Mouse (Mus musculus) midbrain, embryonic 12.5 days (tissue): ENCODE results near the gene Slc39a13. TPM values are rescaled to one million over a fixed set of nuclear protein-coding genes. Genes with fewer than 3 reads are reported as not detected.

ENCODE experiments used
- ATAC-seq: fragments of 200-750 bp; cut with Nextera tagmentation; 2 replicates; pipeline ENCODE4 v1.8.0; 2017; ENCODE audit warnings: low read depth, moderate TSS enrichment, moderate library complexity; ENCODE audit not compliant: low FRiP score
- H3K27ac ChIP-seq: fragments of 300-500 bp; sonication (generic); replicated peaks from 2 replicates; pipeline ENCODE4 v1.5.1; 2016; ENCODE audit warnings: mild to moderate bottlenecking
- H3K27me3 ChIP-seq: fragments of 300-500 bp; sonication (generic); 2 replicates; pipeline ENCODE4 v1.6.1; 2016; ENCODE audit warnings: mild to moderate bottlenecking
- H3K36me3 ChIP-seq: fragments of 300-500 bp; sonication (generic); 2 replicates; pipeline ENCODE4 v1.6.1; 2016
- H3K4me1 ChIP-seq: fragments of 300-500 bp; sonication (generic); 2 replicates; pipeline ENCODE4 v1.6.1; 2016
- H3K4me2 ChIP-seq: fragments of 300-500 bp; sonication (generic); replicated peaks from 2 replicates; pipeline ENCODE4 v1.6.1; 2016; ENCODE audit warnings: mild to moderate bottlenecking, moderate library complexity
- H3K4me3 ChIP-seq: fragments of 300-500 bp; sonication (generic); 2 replicates; pipeline ENCODE4 v1.5.1; 2016; ENCODE audit warnings: mild to moderate bottlenecking
- H3K9ac ChIP-seq: fragments of 300-500 bp; sonication (generic); replicated peaks from 2 replicates; pipeline ENCODE4 v1.6.1; 2016; ENCODE audit warnings: mild to moderate bottlenecking, moderate library complexity
- H3K9me3 ChIP-seq: fragments of 300-500 bp; sonication (generic); 2 replicates; pipeline ENCODE4 v1.6.1; 2016; ENCODE audit warnings: mild to moderate bottlenecking
- WGBS: fragments of 180-500 bp; shearing (Covaris S2); methylation state at CpG from one replicate; pipeline ENCODE4 v1.1.7; 2016; 5-methylcytosine and 5-hydroxymethylcytosine counted together
- polyA plus RNA-seq: library from polyadenylated mRNA; unstranded; fragments of >200 nt; fragmentation: Nextera tagmentation; extraction: Ambion mirVana; gene quantifications from 2 replicates; pipeline ENCODE4 v1.2.1, GENCODE M21; 2016

The Slc39a13 gene
- 29.4 and 30.8 TPM in 2 replicates for polyA plus RNA-seq

GRCm38 (mm10) chr2:91070076-91070800, at the start of gene Slc39a13:
TSS of gene Slc39a13 (minus strand) at chr2:91070417.
- peak within 1 kb of the TSS; percentile 76 for H3K9ac ChIP-seq
- no peaks in the 10 kb centered on the region for H3K9me3 ChIP-seq
- peak within 1 kb of the TSS; percentile 82 for H3K4me2 ChIP-seq
- 0 out of 2 replicates have a peak, but pooled peaks cover 9% of the 10 kb centered on the region for H3K36me3 ChIP-seq
- peak; percentile 96 for ATAC-seq
- no peaks in the 10 kb centered on the region for H3K27me3 ChIP-seq
- H3K4me3 ChIP-seq: peak within 1 kb of the TSS; percentile 75
- H3K27ac ChIP-seq: peak within 1 kb of the TSS; percentile 76
- WGBS: 1% methylated on average over 63 of the region's 69 CpGs
- peaks cover 22% of the 10 kb centered on the region for H3K4me1 ChIP-seq

GRCm38 (mm10) chr2:91119551-91119950, 49.3 kb upstream of the Slc39a13 start:
- Histone ChIP-seq H3K4me1 (peaks cover 8% of the 10 kb centered on the region), H3K4me2 (no peak overlapping the region), H3K9ac (no peak overlapping the region)

GRCm38 (mm10) chr2:91119061-91119460, 48.8 kb upstream of the Slc39a13 start:
- peaks cover 24% of the 10 kb centered on the region for H3K27me3 ChIP-seq
- H3K9me3 ChIP-seq: no peaks in the 10 kb centered on the region
- H3K4me1 ChIP-seq: peaks cover 8% of the 10 kb centered on the region
- H3K36me3 ChIP-seq: no peaks in the 10 kb centered on the region
- 94% methylated on average over 19 of the region's 19 CpGs for WGBS
- no peak for ATAC-seq
- H3K4me3 ChIP-seq: no peak overlapping the region
- no peak overlapping the region for H3K27ac ChIP-seq
- H3K4me2 ChIP-seq: no peak overlapping the region
- H3K9ac ChIP-seq: no peak overlapping the region

More at GRCm38 (mm10) chr2:91119551-91119950, 49.3 kb upstream of the Slc39a13 start:
- Histone ChIP-seq H3K36me3 (no peaks in the 10 kb centered on the region), H3K9me3 (no peaks in the 10 kb centered on the region), H3K27me3 (peaks cover 24% of the 10 kb centered on the region), H3K4me3 (no peak overlapping the region), H3K27ac (no peak overlapping the region)
- 84% methylated on average over 6 of the region's 6 CpGs for WGBS
- ATAC-seq: no peak

GRCm38 (mm10) chr2:91118647-91119046, 48.4 kb upstream of the Slc39a13 start:
- 85% methylated on average over 1 of the region's 1 CpGs for WGBS
- H3K9ac ChIP-seq: no peak overlapping the region
- no peak overlapping the region for H3K27ac ChIP-seq
- peaks cover 24% of the 10 kb centered on the region for H3K27me3 ChIP-seq
- no peak overlapping the region for H3K4me2 ChIP-seq
- no peaks in the 10 kb centered on the region for H3K9me3 ChIP-seq
- no peaks in the 10 kb centered on the region for H3K36me3 ChIP-seq
- H3K4me3 ChIP-seq: no peak overlapping the region
- H3K4me1 ChIP-seq: peaks cover 8% of the 10 kb centered on the region
- ATAC-seq: no peak

- Histone ChIP-seq H3K9ac (no peak within 1 kb of the TSS), H3K27me3 (peaks cover 24% of the 10 kb centered on the region), H3K9me3 (no peaks in the 10 kb centered on the region), H3K27ac (no peak within 1 kb of the TSS), H3K4me3 (no peak within 1 kb of the TSS), H3K4me2 (no peak within 1 kb of the TSS), H3K36me3 (no peaks in the 10 kb centered on the region), H3K4me1 (peaks cover 8% of the 10 kb centered on the region)
- 82% methylated on average over 11 of the region's 11 CpGs for WGBS
- no peak for ATAC-seq
Measured at GRCm38 (mm10) chr2:91117585-91118275, 47.5 kb upstream of the Slc39a13 start, which contains the start of gene Mybpc3. TSS of gene Mybpc3 (plus strand) at chr2:91118144.

GRCm38 (mm10) chr2:91116842-91117241, 46.6 kb upstream of the Slc39a13 start:
- Histone ChIP-seq H3K9ac (no peak overlapping the region), H3K4me2 (no peak overlapping the region), H3K4me3 (no peak overlapping the region), H3K9me3 (no peaks in the 10 kb centered on the region), H3K27ac (no peak overlapping the region), H3K27me3 (peaks cover 24% of the 10 kb centered on the region), H3K36me3 (no peaks in the 10 kb centered on the region), H3K4me1 (peaks cover 8% of the 10 kb centered on the region)
- 79% methylated on average over 5 of the region's 5 CpGs for WGBS
- no peak for ATAC-seq

- Histone ChIP-seq H3K27ac (no peak overlapping the region), H3K4me1 (peaks cover 8% of the 10 kb centered on the region), H3K4me2 (peak overlapping the region; percentile 82), H3K27me3 (peaks cover 24% of the 10 kb centered on the region), H3K9ac (peak overlapping the region; percentile 59), H3K4me3 (peak overlapping the region; percentile 47), H3K36me3 (no peaks in the 10 kb centered on the region), H3K9me3 (no peaks in the 10 kb centered on the region)
- ATAC-seq: no peak
- WGBS: 36% methylated on average over 12 of the region's 12 CpGs
Measured at GRCm38 (mm10) chr2:91115578-91115970, 45.4 kb upstream of the Slc39a13 start.

- Histone ChIP-seq H3K27me3 (peaks cover 24% of the 10 kb centered on the region), H3K4me3 (peak overlapping the region; percentile 47), H3K27ac (no peak overlapping the region), H3K4me1 (peaks cover 8% of the 10 kb centered on the region), H3K9ac (peak overlapping the region; percentile 59), H3K9me3 (no peaks in the 10 kb centered on the region), H3K4me2 (peak overlapping the region; percentile 82), H3K36me3 (no peaks in the 10 kb centered on the region)
- peak; percentile 77 for ATAC-seq
- WGBS: 7% methylated on average over 42 of the region's 42 CpGs
Measured at GRCm38 (mm10) chr2:91114781-91115577, 44.8 kb upstream of the Slc39a13 start.

GRCm38 (mm10) chr2:91113852-91114251, 43.6 kb upstream of the Slc39a13 start:
- ATAC-seq: no peak
- 76% methylated on average over 6 of the region's 6 CpGs for WGBS
- Histone ChIP-seq H3K4me1 (peaks cover 8% of the 10 kb centered on the region), H3K4me3 (no peak overlapping the region), H3K4me2 (no peak overlapping the region), H3K36me3 (no peaks in the 10 kb centered on the region), H3K27ac (no peak overlapping the region), H3K27me3 (peaks cover 24% of the 10 kb centered on the region), H3K9me3 (no peaks in the 10 kb centered on the region), H3K9ac (no peak overlapping the region)

GRCm38 (mm10) chr2:91113334-91113733, 43.1 kb upstream of the Slc39a13 start:
- H3K27me3 ChIP-seq: peaks cover 23% of the 10 kb centered on the region
- H3K4me2 ChIP-seq: no peak overlapping the region
- no peaks in the 10 kb centered on the region for H3K9me3 ChIP-seq
- H3K4me1 ChIP-seq: peaks cover 8% of the 10 kb centered on the region
- no peak overlapping the region for H3K27ac ChIP-seq
- no peak overlapping the region for H3K9ac ChIP-seq
- WGBS: 82% methylated on average over 10 of the region's 10 CpGs
- no peaks in the 10 kb centered on the region for H3K36me3 ChIP-seq
- H3K4me3 ChIP-seq: no peak overlapping the region
- ATAC-seq: no peak

- H3K4me3 ChIP-seq: no peak overlapping the region
- H3K27me3 ChIP-seq: peaks cover 19% of the 10 kb centered on the region
- H3K36me3 ChIP-seq: no peaks in the 10 kb centered on the region
- H3K4me1 ChIP-seq: peaks cover 8% of the 10 kb centered on the region
- H3K27ac ChIP-seq: no peak overlapping the region
- no peak overlapping the region for H3K9ac ChIP-seq
- ATAC-seq: no peak
- WGBS: 65% methylated on average over 4 of the region's 4 CpGs
- H3K4me2 ChIP-seq: no peak overlapping the region
- no peaks in the 10 kb centered on the region for H3K9me3 ChIP-seq
Measured at GRCm38 (mm10) chr2:91112491-91112890, 42.3 kb upstream of the Slc39a13 start.
